Mouse (Mus musculus): ENCODE data around the gene Bpifb4. TPM values are rescaled to one million over a fixed set of nuclear protein-coding genes. Genes with fewer than 3 reads are reported as not detected.

The Bpifb4 gene
- polyA plus RNA-seq, 1 experiment from 2014 or later: not detected

Other genes with a start within 250 kb of the Bpifb4 start
- gene Dnmt3c, start 241.6 kb upstream of the Bpifb4 start, polyA plus RNA-seq (2014; fragmentation: Nextera tagmentation; extraction: Ambion mirVana): not detected in 2 replicates
- gene Mapre1, start 196.9 kb upstream of the Bpifb4 start, polyA plus RNA-seq (2014; fragmentation: Nextera tagmentation; extraction: Ambion mirVana): 337 and 393 TPM in 2 replicates
- not detected in 2 replicates for gene Efcab8, start 158.3 kb upstream of the Bpifb4 start, polyA plus RNA-seq (2014; fragmentation: Nextera tagmentation; extraction: Ambion mirVana)
- not detected in 2 replicates for gene Sun5, start 67.1 kb upstream of the Bpifb4 start, polyA plus RNA-seq (2014; fragmentation: Nextera tagmentation; extraction: Ambion mirVana)
- not detected in 2 replicates for gene Bpifb2, start 63.2 kb upstream of the Bpifb4 start, polyA plus RNA-seq (2014; fragmentation: Nextera tagmentation; extraction: Ambion mirVana)
- gene Bpifb6, start 37.8 kb upstream of the Bpifb4 start, polyA plus RNA-seq (2014; fragmentation: Nextera tagmentation; extraction: Ambion mirVana): not detected in 2 replicates
- not detected in 2 replicates for gene Bpifb3, start 20.0 kb upstream of the Bpifb4 start, polyA plus RNA-seq (2014; fragmentation: Nextera tagmentation; extraction: Ambion mirVana)
- not detected in 2 replicates for gene Bpifa6, start 36.7 kb downstream of the Bpifb4 start, polyA plus RNA-seq (2014; fragmentation: Nextera tagmentation; extraction: Ambion mirVana)
- gene Bpifa2, start 70.1 kb downstream of the Bpifb4 start, polyA plus RNA-seq (2014; fragmentation: Nextera tagmentation; extraction: Ambion mirVana): not detected in 2 replicates
- gene Bpifa3, start 192.1 kb downstream of the Bpifb4 start, polyA plus RNA-seq (2014; fragmentation: Nextera tagmentation; extraction: Ambion mirVana): not detected in 2 replicates
- gene Bpifa1, start 204.7 kb downstream of the Bpifb4 start, polyA plus RNA-seq (2014; fragmentation: Nextera tagmentation; extraction: Ambion mirVana): not detected in 2 replicates
- not detected in 2 replicates for gene Bpifa5, start 224.4 kb downstream of the Bpifb4 start, polyA plus RNA-seq (2014; fragmentation: Nextera tagmentation; extraction: Ambion mirVana)

Measured in neural tube, embryonic 14.5 days (tissue).